Mouse (Mus musculus): ENCODE data around the gene Cacng1. TPM values are rescaled to one million over a fixed set of nuclear protein-coding genes. Genes with fewer than 3 reads are reported as not detected.

Cacng1 gene
- polyA plus RNA-seq, 1 experiment from 2014 or later: 1.3 TPM

- H3K27me3 ChIP-seq: peaks cover 5% of the 10 kb centered on the region; the same call in 1 of the 2 replicates
- no peaks in the 10 kb centered on the region for H3K4me1 ChIP-seq (replicated peaks)
- no peak overlapping the region for H3K27ac ChIP-seq (replicated peaks)
- H3K9me3 ChIP-seq (replicated peaks): no peaks in the 10 kb centered on the region
- no peak overlapping the region for H3K4me2 ChIP-seq
- 57% methylated on average over 11 of the region's 11 CpGs for WGBS (ENCODE audit: insufficient replicate concordance)
- H3K36me3 ChIP-seq (replicated peaks): no peaks in the 10 kb centered on the region
- no peak for ATAC-seq (ENCODE audit: insufficient read depth)
- H3K4me3 ChIP-seq (replicated peaks): no peak overlapping the region
- no peak overlapping the region for H3K9ac ChIP-seq
These were observed 10.7 kb downstream of the Cacng1 start for GRCm38 (mm10) chr11:107705476-107706074.

- Histone ChIP-seq H3K36me3 (replicated peaks) (no peaks in the 10 kb centered on the region), H3K4me3 (replicated peaks) (no peak overlapping the region), H3K27ac (replicated peaks) (no peak overlapping the region), H3K27me3 (peaks cover 5% of the 10 kb centered on the region; the same call in 1 of the 2 replicates), H3K9me3 (replicated peaks) (no peaks in the 10 kb centered on the region), H3K9ac (no peak overlapping the region), H3K4me1 (replicated peaks) (no peaks in the 10 kb centered on the region), H3K4me2 (no peak overlapping the region)
- ATAC-seq (ENCODE audit: insufficient read depth): no peak
- WGBS (ENCODE audit: insufficient replicate concordance): 65% methylated on average over 6 of the region's 6 CpGs
These were observed 11.3 kb downstream of the Cacng1 start for GRCm38 (mm10) chr11:107705060-107705459.

- Histone ChIP-seq H3K36me3 (replicated peaks) (no peaks in the 10 kb centered on the region), H3K4me1 (replicated peaks) (no peaks in the 10 kb centered on the region), H3K27me3 (peaks cover 5% of the 10 kb centered on the region; the same call in 1 of the 2 replicates), H3K9me3 (replicated peaks) (no peaks in the 10 kb centered on the region), H3K27ac (replicated peaks) (no peak overlapping the region), H3K9ac (no peak overlapping the region), H3K4me2 (no peak overlapping the region), H3K4me3 (replicated peaks) (no peak overlapping the region)
- 51% methylated on average over 27 of the region's 27 CpGs for WGBS (ENCODE audit: insufficient replicate concordance)
- ATAC-seq (ENCODE audit: insufficient read depth): no peak; the same call in 1 of the 2 replicates
These were observed 12.8 kb downstream of the Cacng1 start for GRCm38 (mm10) chr11:107703272-107704134.

- Histone ChIP-seq H3K4me2 (no peak overlapping the region), H3K9ac (no peak overlapping the region), H3K4me1 (replicated peaks) (no peaks in the 10 kb centered on the region), H3K4me3 (replicated peaks) (no peak overlapping the region), H3K27ac (replicated peaks) (no peak overlapping the region), H3K9me3 (replicated peaks) (no peaks in the 10 kb centered on the region), H3K36me3 (replicated peaks) (no peaks in the 10 kb centered on the region), H3K27me3 (peaks cover 5% of the 10 kb centered on the region)
- ATAC-seq (ENCODE audit: insufficient read depth): no peak
- WGBS (ENCODE audit: insufficient replicate concordance): 73% methylated on average over 4 of the region's 4 CpGs
These were observed 16.4 kb downstream of the Cacng1 start for GRCm38 (mm10) chr11:107699967-107700366.

- WGBS (ENCODE audit: insufficient replicate concordance): 12% methylated on average over 6 of the region's 6 CpGs
- no peak for ATAC-seq (ENCODE audit: insufficient read depth)
- Histone ChIP-seq H3K9me3 (replicated peaks) (no peaks in the 10 kb centered on the region), H3K4me1 (replicated peaks) (no peaks in the 10 kb centered on the region), H3K9ac (no peak overlapping the region), H3K4me2 (no peak overlapping the region), H3K4me3 (replicated peaks) (no peak overlapping the region), H3K27ac (replicated peaks) (no peak overlapping the region), H3K27me3 (no peaks in the 10 kb centered on the region; the same call in 1 of the 2 replicates), H3K36me3 (replicated peaks) (no peaks in the 10 kb centered on the region)
These were observed 23.0 kb downstream of the Cacng1 start for GRCm38 (mm10) chr11:107693338-107693737.

- no peak overlapping the region for H3K9ac ChIP-seq
- H3K9me3 ChIP-seq (replicated peaks): no peaks in the 10 kb centered on the region
- peaks cover 2% of the 10 kb centered on the region; the same call in 1 of the 2 replicates for H3K4me1 ChIP-seq (replicated peaks)
- no peak overlapping the region for H3K4me3 ChIP-seq (replicated peaks)
- no peak for ATAC-seq (ENCODE audit: insufficient read depth)
- WGBS (ENCODE audit: insufficient replicate concordance): 52% methylated on average over 8 of the region's 8 CpGs
- peaks cover 2% of the 10 kb centered on the region for H3K36me3 ChIP-seq (replicated peaks)
- no peak overlapping the region for H3K27ac ChIP-seq (replicated peaks)
- H3K4me2 ChIP-seq: no peak overlapping the region
- H3K27me3 ChIP-seq: no peaks in the 10 kb centered on the region; the same call in 1 of the 2 replicates
These were observed 24.8 kb downstream of the Cacng1 start for GRCm38 (mm10) chr11:107691569-107691968.

GRCm38 (mm10) chr11:107688480-107688879 is 27.8 kb downstream of the Cacng1 start:
- no peaks in the 10 kb centered on the region for H3K9me3 ChIP-seq (replicated peaks)
- no peak overlapping the region for H3K4me2 ChIP-seq
- peak; percentile 42; the same call in 1 of the 2 replicates for ATAC-seq (ENCODE audit: insufficient read depth)
- H3K4me3 ChIP-seq (replicated peaks): no peak overlapping the region
- 82% methylated on average over 10 of the region's 10 CpGs for WGBS (ENCODE audit: insufficient replicate concordance)
- H3K36me3 ChIP-seq (replicated peaks): peaks cover 11% of the 10 kb centered on the region
- H3K4me1 ChIP-seq (replicated peaks): peaks cover 2% of the 10 kb centered on the region; the same call in 1 of the 2 replicates
- no peaks in the 10 kb centered on the region for H3K27me3 ChIP-seq
- no peak overlapping the region for H3K9ac ChIP-seq
- H3K27ac ChIP-seq (replicated peaks): no peak overlapping the region

- ATAC-seq (ENCODE audit: insufficient read depth): no peak
- peaks cover 2% of the 10 kb centered on the region; the same call in 1 of the 2 replicates for H3K4me1 ChIP-seq (replicated peaks)
- peaks cover 15% of the 10 kb centered on the region for H3K36me3 ChIP-seq (replicated peaks)
- H3K9ac ChIP-seq: no peak overlapping the region
- H3K27me3 ChIP-seq: no peaks in the 10 kb centered on the region
- H3K9me3 ChIP-seq (replicated peaks): no peaks in the 10 kb centered on the region
- 85% methylated on average over 20 of the region's 20 CpGs for WGBS (ENCODE audit: insufficient replicate concordance)
- H3K4me3 ChIP-seq (replicated peaks): no peak overlapping the region
- no peak overlapping the region for H3K27ac ChIP-seq (replicated peaks)
- H3K4me2 ChIP-seq: no peak overlapping the region
These were observed 30.0 kb downstream of the Cacng1 start for GRCm38 (mm10) chr11:107686290-107686689.

GRCm38 (mm10) chr11:107683544-107684465 is 32.5 kb downstream of the Cacng1 start:
- H3K27ac ChIP-seq (replicated peaks): no peak overlapping the region
- ATAC-seq (ENCODE audit: insufficient read depth): no peak
- H3K4me1 ChIP-seq (replicated peaks): peaks cover 2% of the 10 kb centered on the region; the same call in 1 of the 2 replicates
- H3K36me3 ChIP-seq (replicated peaks): peaks cover 17% of the 10 kb centered on the region
- H3K9ac ChIP-seq: no peak overlapping the region
- H3K27me3 ChIP-seq: no peaks in the 10 kb centered on the region
- H3K4me3 ChIP-seq (replicated peaks): no peak overlapping the region
- 81% methylated on average over 19 of the region's 19 CpGs for WGBS (ENCODE audit: insufficient replicate concordance)
- no peak overlapping the region for H3K4me2 ChIP-seq
- H3K9me3 ChIP-seq (replicated peaks): no peaks in the 10 kb centered on the region

- WGBS (ENCODE audit: insufficient replicate concordance): 70% methylated on average over 9 of the region's 9 CpGs
- Histone ChIP-seq H3K27me3 (no peaks in the 10 kb centered on the region), H3K4me1 (replicated peaks) (no peaks in the 10 kb centered on the region), H3K36me3 (replicated peaks) (peaks cover 22% of the 10 kb centered on the region), H3K9ac (no peak overlapping the region), H3K4me3 (replicated peaks) (no peak overlapping the region), H3K27ac (replicated peaks) (no peak overlapping the region), H3K9me3 (replicated peaks) (no peaks in the 10 kb centered on the region), H3K4me2 (no peak overlapping the region)
- no peak for ATAC-seq (ENCODE audit: insufficient read depth)
These were observed 33.5 kb downstream of the Cacng1 start for GRCm38 (mm10) chr11:107682694-107683355.

Measured in liver, embryonic 15.5 days (tissue).